Mouse (Mus musculus): Measurements from ENCODE around the gene Aup1. TPM values are rescaled to one million over a fixed set of nuclear protein-coding genes. Genes with fewer than 3 reads are reported as not detected.

The Aup1 gene
- polyA plus RNA-seq, 1 experiment from 2014 or later, result 194 TPM

- peaks cover 20% of the 10 kb centered on the region; the same call in 1 of the 2 replicates for H3K27me3 ChIP-seq (ENCODE audit: insufficient read depth, low read length)
- no peak for ATAC-seq (replicated peaks; ENCODE audit: low FRiP score, low read depth)
These were observed 33.0 kb downstream of the Aup1 start for GRCm38 (mm10) chr6:83087205-83087925.

GRCm38 (mm10) chr6:83087926-83088260 is 33.6 kb downstream of the Aup1 start:
- ATAC-seq (replicated peaks; ENCODE audit: low FRiP score, low read depth) (no peak), DNase-seq (ENCODE audit: low spot score) (no peak)
- peak overlapping the region; percentile 18; the same call in 1 of the 2 replicates for H3K4me3 ChIP-seq (replicated peaks; ENCODE audit: low read depth, low read length)
- no peak for TF ChIP-seq CTCF (IDR thresholded peaks at IDR 0.05; ENCODE audit: low read depth)
- no peaks in the 10 kb centered on the region for H3K9me3 ChIP-seq (replicated peaks; ENCODE audit: low read length)
- H3K36me3 ChIP-seq (ENCODE audit: insufficient read depth, low read length), result no peaks in the 10 kb centered on the region
- H3K4me2 ChIP-seq (ENCODE audit: low read length), result peak overlapping the region; percentile 55
- WGBS, result 31% methylated on average over 9 of the region's 9 CpGs
- peaks cover 15% of the 10 kb centered on the region for H3K4me1 ChIP-seq (replicated peaks; ENCODE audit: insufficient read depth, low read length)
- 0 out of 2 replicates have a peak overlapping the region, but pooled peaks have one; percentile 8 for H3K9ac ChIP-seq (ENCODE audit: low read depth, low read length)
- no peak overlapping the region for H3K27ac ChIP-seq
- H3K27me3 ChIP-seq (ENCODE audit: insufficient read depth, low read length), result peaks cover 20% of the 10 kb centered on the region; the same call in 1 of the 2 replicates

More at GRCm38 (mm10) chr6:83087205-83087925, 33.0 kb downstream of the Aup1 start:
- 7% methylated on average over 47 of the region's 47 CpGs for WGBS
- H3K36me3 ChIP-seq (ENCODE audit: insufficient read depth, low read length), result no peaks in the 10 kb centered on the region
- H3K4me1 ChIP-seq (replicated peaks; ENCODE audit: insufficient read depth, low read length), result peaks cover 11% of the 10 kb centered on the region
- H3K9ac ChIP-seq (ENCODE audit: low read depth, low read length), result 0 out of 2 replicates have a peak overlapping the region, but pooled peaks have one; percentile 8
- no peak overlapping the region for H3K27ac ChIP-seq
- peak overlapping the region; percentile 18 for H3K4me3 ChIP-seq (replicated peaks; ENCODE audit: low read depth, low read length)
- H3K4me2 ChIP-seq (ENCODE audit: low read length), result peak overlapping the region; percentile 55
- no peaks in the 10 kb centered on the region for H3K9me3 ChIP-seq (replicated peaks; ENCODE audit: low read length)
- DNase-seq (ENCODE audit: low spot score), result no peak
- no peak for TF ChIP-seq CTCF (IDR thresholded peaks at IDR 0.05; ENCODE audit: low read depth)

- H3K4me3 ChIP-seq (replicated peaks; ENCODE audit: low read depth, low read length), result no peak overlapping the region
- ATAC-seq (replicated peaks; ENCODE audit: low FRiP score, low read depth) (no peak), DNase-seq (ENCODE audit: low spot score) (peak; percentile 76)
- no peaks in the 10 kb centered on the region for H3K9me3 ChIP-seq (replicated peaks; ENCODE audit: low read length)
- peaks cover 15% of the 10 kb centered on the region; the same call in 1 of the 2 replicates for H3K27me3 ChIP-seq (ENCODE audit: insufficient read depth, low read length)
- no peak for TF ChIP-seq CTCF (IDR thresholded peaks at IDR 0.05; ENCODE audit: low read depth)
- H3K9ac ChIP-seq (ENCODE audit: low read depth, low read length), result no peak overlapping the region
- H3K4me2 ChIP-seq (ENCODE audit: low read length), result peak overlapping the region; percentile 27
- 0 out of 2 replicates have a peak, but pooled peaks cover 9% of the 10 kb centered on the region for H3K4me1 ChIP-seq (replicated peaks; ENCODE audit: insufficient read depth, low read length)
- 29% methylated on average over 6 of the region's 6 CpGs for WGBS
- H3K36me3 ChIP-seq (ENCODE audit: insufficient read depth, low read length), result no peaks in the 10 kb centered on the region
- H3K27ac ChIP-seq, result peak overlapping the region; percentile 64
These were observed 38.3 kb downstream of the Aup1 start for GRCm38 (mm10) chr6:83092416-83093127.

- WGBS, result 60% methylated on average over 6 of the region's 6 CpGs
- no peak for TF ChIP-seq CTCF (IDR thresholded peaks at IDR 0.05; ENCODE audit: low read depth)
- 0 out of 2 replicates have a peak, but pooled peaks cover 9% of the 10 kb centered on the region for H3K4me1 ChIP-seq (replicated peaks; ENCODE audit: insufficient read depth, low read length)
- H3K4me3 ChIP-seq (replicated peaks; ENCODE audit: low read depth, low read length), result no peak overlapping the region
- no peak for DNase-seq (ENCODE audit: low spot score)
- no peak overlapping the region for H3K27ac ChIP-seq
- ATAC-seq (replicated peaks; ENCODE audit: low FRiP score, low read depth), result no peak
- H3K9me3 ChIP-seq (replicated peaks; ENCODE audit: low read length), result no peaks in the 10 kb centered on the region
- H3K27me3 ChIP-seq (ENCODE audit: insufficient read depth, low read length), result no peaks in the 10 kb centered on the region
- H3K4me2 ChIP-seq (ENCODE audit: low read length), result no peak overlapping the region
- no peaks in the 10 kb centered on the region for H3K36me3 ChIP-seq (ENCODE audit: insufficient read depth, low read length)
- H3K9ac ChIP-seq (ENCODE audit: low read depth, low read length), result no peak overlapping the region
These were observed 41.6 kb downstream of the Aup1 start for GRCm38 (mm10) chr6:83095968-83096367.

- peak; percentile 89 for DNase-seq (ENCODE audit: low spot score)
- no peak overlapping the region for H3K9ac ChIP-seq (ENCODE audit: low read depth, low read length)
These were observed 44.1 kb downstream of the Aup1 start for GRCm38 (mm10) chr6:83098411-83098810.

GRCm38 (mm10) chr6:83101316-83101687 is 47.0 kb downstream of the Aup1 start, which contains the start of the genes Ccdc142 and Gm42688:
Gene Ccdc142, plus strand, starts transcription at chr6:83101601.
Gene Gm42688, plus strand, starts transcription at chr6:83101617.
- Histone ChIP-seq H3K9me3 (replicated peaks; ENCODE audit: low read length) (no peaks in the 10 kb centered on the region), H3K27me3 (ENCODE audit: insufficient read depth, low read length) (no peaks in the 10 kb centered on the region), H3K4me2 (ENCODE audit: low read length) (peak within 1 kb of the TSS; percentile 81), H3K4me3 (replicated peaks; ENCODE audit: low read depth, low read length) (peak within 1 kb of the TSS; percentile 71), H3K36me3 (ENCODE audit: insufficient read depth, low read length) (no peaks in the 10 kb centered on the region), H3K27ac (peak within 1 kb of the TSS; percentile 83), H3K4me1 (replicated peaks; ENCODE audit: insufficient read depth, low read length) (peaks cover 19% of the 10 kb centered on the region), H3K9ac (ENCODE audit: low read depth, low read length) (peak within 1 kb of the TSS; percentile 81)
- under 1% methylated on average over 25 of the region's 25 CpGs for WGBS
- TF ChIP-seq CTCF (IDR thresholded peaks at IDR 0.05; ENCODE audit: low read depth), result peak; percentile 74
- ATAC-seq (replicated peaks; ENCODE audit: low FRiP score, low read depth) (peak; percentile 88), DNase-seq (ENCODE audit: low spot score) (peak; percentile 96)

More at GRCm38 (mm10) chr6:83098411-83098810, 44.1 kb downstream of the Aup1 start:
- Histone ChIP-seq H3K4me2 (ENCODE audit: low read length) (no peak overlapping the region), H3K27me3 (ENCODE audit: insufficient read depth, low read length) (no peaks in the 10 kb centered on the region), H3K4me1 (replicated peaks; ENCODE audit: insufficient read depth, low read length) (peaks cover 18% of the 10 kb centered on the region), H3K4me3 (replicated peaks; ENCODE audit: low read depth, low read length) (no peak overlapping the region), H3K27ac (0 out of 2 replicates have a peak overlapping the region, but pooled peaks have one; percentile 5), H3K36me3 (ENCODE audit: insufficient read depth, low read length) (no peaks in the 10 kb centered on the region), H3K9me3 (replicated peaks; ENCODE audit: low read length) (no peaks in the 10 kb centered on the region)
- no peak for ATAC-seq (replicated peaks; ENCODE audit: low FRiP score, low read depth)
- 13% methylated on average over 2 of the region's 2 CpGs for WGBS
- TF ChIP-seq CTCF (IDR thresholded peaks at IDR 0.05; ENCODE audit: low read depth), result no peak
